Mouse (Mus musculus): ENCODE measurements around the gene Peli1. TPM values are rescaled to one million over a fixed set of nuclear protein-coding genes. Genes with fewer than 3 reads are reported as not detected.

Gene Peli1
- total RNA-seq (2023) = 10 to 100 TPM; 38.5 to 42.4 TPM

GRCm38 (mm10) chr11:21091067-21091427 lies at the start of gene Peli1:
Peli1 (plus strand) TSS chr11:21091291.

Other genes with a start within 250 kb of the Peli1 start
- gene Vps54, start 148.0 kb downstream of the Peli1 start, total RNA-seq (2023) = 10 to 100 TPM; 74.3 to 80.3 TPM

Measured in neutrophil, adult 59 days (primary cell).